Mouse (Mus musculus): ENCODE data around the gene Chsy1. TPM values are rescaled to one million over a fixed set of nuclear protein-coding genes. Genes with fewer than 3 reads are reported as not detected.

Gene Chsy1
- polyA plus RNA-seq, 1 experiment = 17.2 TPM

DNA sequence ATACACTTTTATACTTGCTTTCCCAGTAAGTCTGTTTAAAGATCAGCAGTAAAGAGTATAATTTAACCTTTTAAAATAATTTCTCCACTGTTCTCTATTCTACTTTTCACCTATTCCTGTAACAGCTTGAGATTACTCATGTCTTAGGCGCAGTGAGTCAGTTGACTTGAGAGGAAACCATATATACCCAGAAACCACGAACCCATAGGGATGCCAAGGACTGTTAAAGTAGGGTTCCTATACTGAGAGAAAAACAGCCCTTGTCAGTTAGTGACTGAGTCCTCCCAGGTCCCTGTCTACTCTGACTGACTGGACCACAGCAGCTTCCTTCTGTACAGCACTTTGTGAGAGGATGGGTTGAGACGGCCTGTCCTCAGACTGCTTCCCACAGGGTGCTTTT is 8.7 kb downstream of the Chsy1 start:
- TF ChIP-seq MAX (IDR thresholded peaks at IDR 0.05; ENCODE audit: low read depth) = no peak
- no peak for TF ChIP-seq POLR2AphosphoS2 (IDR thresholded peaks at IDR 0.05; ENCODE audit: insufficient read length, low read depth)
- TF ChIP-seq CEBPB (IDR thresholded peaks at IDR 0.05; ENCODE audit: insufficient read depth, poor library complexity, severe bottlenecking) = no peak
- TF ChIP-seq E2F4 (IDR thresholded peaks at IDR 0.05; ENCODE audit: insufficient read depth) = no peak
- no peak for TF ChIP-seq MYOD1 (IDR thresholded peaks at IDR 0.05; ENCODE audit: control insufficient read depth in 1 of 3, insufficient read length in 2 of 3, low read depth in 2 of 3)
- no peak for TF ChIP-seq POLR2A (IDR thresholded peaks at IDR 0.05; ENCODE audit: insufficient read length, low read depth)
- no peak for TF ChIP-seq TCF3 (IDR thresholded peaks at IDR 0.05; ENCODE audit: insufficient read length, low read depth)
- TF ChIP-seq SRF (IDR thresholded peaks at IDR 0.05; ENCODE audit: control insufficient read depth, insufficient read length, low read depth) = no peak
- TF ChIP-seq USF1 (IDR thresholded peaks at IDR 0.05; ENCODE audit: low read depth) = no peak
- no peak for TF ChIP-seq REST (IDR thresholded peaks at IDR 0.05; ENCODE audit: insufficient read depth, insufficient read length)
- no peak for TF ChIP-seq MYOG (IDR thresholded peaks at IDR 0.05; ENCODE audit: control insufficient read depth in 1 of 3, insufficient read depth in 1 of 3, insufficient read length in 2 of 3, low read depth in 2 of 3)
- TF ChIP-seq TCF12 (IDR thresholded peaks at IDR 0.05; ENCODE audit: insufficient read depth, poor library complexity, severe bottlenecking) = no peak
- no peaks in the 10 kb centered on the region for H3K36me3 ChIP-seq (ENCODE audit: control insufficient read depth, insufficient read depth)

DNA sequence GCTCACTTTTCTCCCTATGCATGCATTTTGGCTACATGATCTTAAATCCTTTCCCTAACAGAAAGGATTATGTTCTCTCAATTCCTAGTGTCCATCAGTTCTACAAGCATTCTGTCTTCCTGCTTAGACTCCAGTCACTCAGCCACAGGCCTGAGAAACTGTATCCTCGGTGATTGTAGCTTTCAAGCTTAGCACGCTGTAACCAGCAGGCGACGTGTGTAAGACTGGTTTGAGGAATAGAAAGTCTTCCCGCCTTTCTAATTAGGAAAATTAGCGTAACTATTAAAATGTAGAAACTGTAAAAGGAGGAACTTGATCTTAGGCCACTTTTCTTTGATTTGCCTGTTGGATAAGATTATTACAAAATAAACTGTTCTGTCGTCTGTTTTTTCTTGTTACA is 9.5 kb downstream of the Chsy1 start:
- no peak overlapping the region for H3ac ChIP-seq (ENCODE audit: control insufficient read depth, insufficient read length)
- H3K4me2 ChIP-seq (ENCODE audit: low read depth) = no peak overlapping the region
- no peaks in the 10 kb centered on the region for H3K36me3 ChIP-seq (ENCODE audit: control insufficient read depth, insufficient read depth)
- H3K4me3 ChIP-seq = no peak overlapping the region
- no peaks in the 10 kb centered on the region for H3K27me3 ChIP-seq (ENCODE audit: control insufficient read depth, insufficient read depth, insufficient read length)
- peaks cover 98% of the 10 kb centered on the region for H3K79me2 ChIP-seq (ENCODE audit: control insufficient read depth, insufficient read depth)
- TF ChIP-seq MYOD1 (IDR thresholded peaks at IDR 0.05; ENCODE audit: control insufficient read depth in 1 of 3, insufficient read length in 2 of 3, low read depth in 2 of 3) (no peak), E2F4 (IDR thresholded peaks at IDR 0.05; ENCODE audit: insufficient read depth) (no peak), POLR2AphosphoS2 (IDR thresholded peaks at IDR 0.05; ENCODE audit: insufficient read length, low read depth) (no peak), MYOG (IDR thresholded peaks at IDR 0.05; ENCODE audit: control insufficient read depth in 1 of 3, insufficient read depth in 1 of 3, insufficient read length in 2 of 3, low read depth in 2 of 3) (no peak), POLR2A (IDR thresholded peaks at IDR 0.05; ENCODE audit: insufficient read length, low read depth) (no peak), REST (IDR thresholded peaks at IDR 0.05; ENCODE audit: insufficient read depth, insufficient read length) (no peak), TCF12 (IDR thresholded peaks at IDR 0.05; ENCODE audit: insufficient read depth, poor library complexity, severe bottlenecking) (no peak), USF1 (IDR thresholded peaks at IDR 0.05; ENCODE audit: low read depth) (no peak)

More for the DNA sequence above, 8.7 kb downstream of the Chsy1 start:
- Histone ChIP-seq H3K4me2 (ENCODE audit: low read depth) (peak overlapping the region; percentile 30), H3K79me2 (ENCODE audit: control insufficient read depth, insufficient read depth) (peaks cover 98% of the 10 kb centered on the region), H3K27me3 (ENCODE audit: control insufficient read depth, insufficient read depth, insufficient read length) (no peaks in the 10 kb centered on the region), H3ac (ENCODE audit: control insufficient read depth, insufficient read length) (no peak overlapping the region), H3K4me3 (no peak overlapping the region)

DNA sequence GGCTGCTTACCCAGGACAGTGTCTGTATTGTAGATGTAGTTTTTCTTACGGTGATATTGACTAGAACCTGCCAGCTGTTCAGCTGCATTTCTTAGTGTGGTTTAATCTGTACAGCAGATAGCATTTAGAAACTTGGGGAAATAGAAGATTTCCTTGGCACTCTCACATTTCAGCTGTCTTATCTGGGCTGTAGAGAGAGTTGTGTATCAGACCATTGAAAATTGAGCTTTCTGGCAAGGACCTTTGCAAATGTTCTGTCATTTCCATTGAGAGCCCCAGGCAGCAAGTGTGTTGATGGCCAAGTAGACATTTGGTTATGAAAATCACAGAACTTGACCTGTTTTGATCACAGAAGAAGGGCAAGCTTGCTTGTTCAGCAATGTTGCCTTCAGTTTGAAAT is 10.8 kb downstream of the Chsy1 start:
- TF ChIP-seq TCF12 (IDR thresholded peaks at IDR 0.05; ENCODE audit: insufficient read depth, poor library complexity, severe bottlenecking) = no peak
- no peak for TF ChIP-seq REST (IDR thresholded peaks at IDR 0.05; ENCODE audit: insufficient read depth, insufficient read length)
- peak in 1 of 3 experiments; percentile 23 for TF ChIP-seq MYOG (IDR thresholded peaks at IDR 0.05; ENCODE audit: control insufficient read depth in 1 of 3, insufficient read depth in 1 of 3, insufficient read length in 2 of 3, low read depth in 2 of 3)
- TF ChIP-seq TCF3 (IDR thresholded peaks at IDR 0.05; ENCODE audit: insufficient read length, low read depth) = no peak
- no peak for TF ChIP-seq E2F4 (IDR thresholded peaks at IDR 0.05; ENCODE audit: insufficient read depth)
- TF ChIP-seq POLR2A (IDR thresholded peaks at IDR 0.05; ENCODE audit: insufficient read length, low read depth) = no peak
- no peak for TF ChIP-seq MAX (IDR thresholded peaks at IDR 0.05; ENCODE audit: low read depth)
- TF ChIP-seq MYOD1 (IDR thresholded peaks at IDR 0.05; ENCODE audit: control insufficient read depth in 1 of 3, insufficient read length in 2 of 3, low read depth in 2 of 3) = peak in 2 of 3 experiments; percentile 18 to 39
- no peak for TF ChIP-seq POLR2AphosphoS2 (IDR thresholded peaks at IDR 0.05; ENCODE audit: insufficient read length, low read depth)
- TF ChIP-seq SRF (IDR thresholded peaks at IDR 0.05; ENCODE audit: control insufficient read depth, insufficient read length, low read depth) = no peak
- TF ChIP-seq USF1 (IDR thresholded peaks at IDR 0.05; ENCODE audit: low read depth) = no peak
- no peak for TF ChIP-seq CEBPB (IDR thresholded peaks at IDR 0.05; ENCODE audit: insufficient read depth, poor library complexity, severe bottlenecking)
- Histone ChIP-seq H3K4me3 (no peak overlapping the region), H3ac (ENCODE audit: control insufficient read depth, insufficient read length) (no peak overlapping the region), H3K79me2 (ENCODE audit: control insufficient read depth, insufficient read depth) (peaks cover 98% of the 10 kb centered on the region), H3K36me3 (ENCODE audit: control insufficient read depth, insufficient read depth) (peaks cover 2% of the 10 kb centered on the region), H3K4me2 (ENCODE audit: low read depth) (peak overlapping the region; percentile 26), H3K27me3 (ENCODE audit: control insufficient read depth, insufficient read depth, insufficient read length) (no peaks in the 10 kb centered on the region)

DNA sequence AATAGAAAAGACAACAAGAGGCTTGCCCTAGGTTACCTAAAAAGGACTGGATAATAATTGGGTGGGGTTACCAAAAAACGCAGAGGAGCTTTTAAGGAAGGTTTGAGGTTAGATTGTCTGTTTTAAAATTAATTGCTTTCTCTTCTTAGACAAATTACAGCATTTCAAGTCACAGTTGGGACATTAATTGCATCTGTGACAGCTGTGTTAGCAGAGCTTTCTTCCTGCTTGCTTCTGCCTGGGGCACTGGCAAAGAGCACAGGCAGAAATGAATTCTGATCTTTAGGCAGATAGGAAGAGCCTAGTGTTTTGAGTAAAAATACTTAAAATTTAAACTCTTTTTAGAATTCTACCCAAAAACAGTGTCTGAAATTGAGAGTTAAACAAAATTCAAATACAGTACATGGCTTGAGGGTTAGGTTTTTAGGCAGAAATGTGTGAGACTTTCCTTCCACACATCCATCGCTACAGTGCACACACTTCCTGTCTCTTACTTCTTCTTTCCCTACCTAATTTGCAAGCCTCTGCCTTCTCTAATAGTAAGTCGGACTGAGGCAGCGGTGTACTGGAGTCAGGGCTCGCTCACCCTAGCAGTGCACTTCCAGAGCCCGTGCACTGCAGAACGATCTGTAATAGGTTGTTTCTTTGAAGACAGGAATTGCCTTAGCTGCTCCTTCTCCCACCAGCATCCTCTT is 11.5 kb downstream of the Chsy1 start:
- Histone ChIP-seq H3K4me2 (ENCODE audit: low read depth) (peak overlapping the region; percentile 26), H3K36me3 (ENCODE audit: control insufficient read depth, insufficient read depth) (peaks cover 9% of the 10 kb centered on the region), H3K79me2 (ENCODE audit: control insufficient read depth, insufficient read depth) (peaks cover 98% of the 10 kb centered on the region), H3K27me3 (ENCODE audit: control insufficient read depth, insufficient read depth, insufficient read length) (no peaks in the 10 kb centered on the region), H3ac (ENCODE audit: control insufficient read depth, insufficient read length) (no peak overlapping the region), H3K4me3 (no peak overlapping the region)
- TF ChIP-seq CEBPB (IDR thresholded peaks at IDR 0.05; ENCODE audit: insufficient read depth, poor library complexity, severe bottlenecking) = no peak
- no peak for TF ChIP-seq POLR2AphosphoS2 (IDR thresholded peaks at IDR 0.05; ENCODE audit: insufficient read length, low read depth)
- TF ChIP-seq E2F4 (IDR thresholded peaks at IDR 0.05; ENCODE audit: insufficient read depth) = no peak
- no peak for TF ChIP-seq MYOG (IDR thresholded peaks at IDR 0.05; ENCODE audit: control insufficient read depth in 1 of 3, insufficient read depth in 1 of 3, insufficient read length in 2 of 3, low read depth in 2 of 3)
- no peak for TF ChIP-seq TCF3 (IDR thresholded peaks at IDR 0.05; ENCODE audit: insufficient read length, low read depth)
- TF ChIP-seq MAX (IDR thresholded peaks at IDR 0.05; ENCODE audit: low read depth) = no peak
- no peak for TF ChIP-seq TCF12 (IDR thresholded peaks at IDR 0.05; ENCODE audit: insufficient read depth, poor library complexity, severe bottlenecking)
- no peak for TF ChIP-seq SRF (IDR thresholded peaks at IDR 0.05; ENCODE audit: control insufficient read depth, insufficient read length, low read depth)
- TF ChIP-seq MYOD1 (IDR thresholded peaks at IDR 0.05; ENCODE audit: control insufficient read depth in 1 of 3, insufficient read length in 2 of 3, low read depth in 2 of 3) = no peak
- TF ChIP-seq USF1 (IDR thresholded peaks at IDR 0.05; ENCODE audit: low read depth) = no peak
- no peak for TF ChIP-seq REST (IDR thresholded peaks at IDR 0.05; ENCODE audit: insufficient read depth, insufficient read length)
- no peak for TF ChIP-seq POLR2A (IDR thresholded peaks at IDR 0.05; ENCODE audit: insufficient read length, low read depth)

Measured in myocyte (in vitro differentiated cells).